Mouse (Mus musculus): ENCODE measurements at regions not wholly inside any gene's neighbourhood (a gene's known extent, or its start where the extent isn't known, plus 50 kb on each side); places are given as distances from the start of the nearest gene placed in this dataset.
A peak's percentile ranks its signal among the peaks of the same experiment; 100 is the strongest.
"Not testable (repeated sequence)": the region's sequence is repeated elsewhere in the genome, so short reads cannot be mapped to it uniquely, and the experiment has no call there.

GRCm38 (mm10) chr5:3141841-3142240 lies 199.4 kb upstream of the Cdk6 start:
- not testable (repeated sequence) for H3K36me3 ChIP-seq; H3K4me3 ChIP-seq; H3K9me3 ChIP-seq; H3K27me3 ChIP-seq (ENCODE audit: insufficient read depth, poor library complexity, severe bottlenecking); H3K27ac ChIP-seq; DNase-seq (ENCODE audit: low spot score); H3K4me1 ChIP-seq (replicated peaks)
- 89% methylated on average over 11 of the region's 11 CpGs for WGBS

DNA sequence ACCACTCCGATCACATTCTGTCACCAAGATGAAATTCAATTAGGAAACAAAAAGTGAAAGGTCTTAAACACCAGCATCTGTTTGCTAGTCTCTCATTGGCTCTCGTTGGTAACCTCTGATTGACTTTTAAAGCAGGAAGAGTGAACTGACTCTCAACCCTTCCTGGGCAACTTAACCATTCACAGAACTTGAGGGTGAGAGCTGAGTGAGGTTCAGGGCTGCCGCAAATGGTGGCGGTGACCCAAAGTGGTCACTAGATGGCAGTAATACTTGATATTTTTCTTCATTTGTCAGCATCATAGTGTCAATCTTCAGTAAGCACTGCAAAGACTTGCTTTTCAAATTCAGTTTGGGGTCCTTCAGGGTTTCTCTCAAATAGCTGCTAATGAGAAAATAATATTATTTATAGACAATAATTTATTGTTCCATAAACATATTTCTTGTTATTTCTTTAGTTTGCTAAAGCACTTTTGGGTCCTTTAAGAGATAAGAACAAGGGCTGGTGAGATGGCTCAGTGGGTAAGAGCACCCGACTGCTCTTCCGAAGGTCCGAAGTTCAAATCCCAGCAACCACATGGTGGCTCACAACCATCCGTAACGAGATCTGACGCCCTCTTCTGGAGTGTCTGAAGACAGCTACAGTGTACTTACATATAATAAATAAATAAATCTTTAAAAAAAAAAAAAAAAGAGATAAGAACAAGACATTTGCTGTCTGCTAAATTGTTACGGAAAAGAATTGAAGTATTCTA lies 194.6 kb upstream of the Cdk6 start:
- not testable (repeated sequence) for H3K27ac ChIP-seq; H3K36me3 ChIP-seq; H3K9me3 ChIP-seq; H3K4me3 ChIP-seq; H3K27me3 ChIP-seq (ENCODE audit: insufficient read depth, poor library complexity, severe bottlenecking)
- 54% methylated on average over 11 of the region's 11 CpGs for WGBS
- H3K4me1 ChIP-seq (replicated peaks): peaks cover 14% of the 10 kb centered on the region
- DNase-seq (ENCODE audit: low spot score): peak; percentile 35

- H3K27me3 ChIP-seq (ENCODE audit: insufficient read depth, poor library complexity, severe bottlenecking); H3K27ac ChIP-seq; H3K36me3 ChIP-seq; H3K4me3 ChIP-seq; H3K9me3 ChIP-seq: not testable (repeated sequence)
- 19% methylated on average over 5 of the region's 5 CpGs for WGBS
- DNase-seq (ENCODE audit: low spot score): peak; percentile 63
- H3K4me1 ChIP-seq (replicated peaks): peaks cover 18% of the 10 kb centered on the region
Measured at GRCm38 (mm10) chr5:3149886-3150285, 191.4 kb upstream of the Cdk6 start.

GRCm38 (mm10) chr5:3150766-3151165 lies 190.5 kb upstream of the Cdk6 start:
- not testable (repeated sequence) for DNase-seq (ENCODE audit: low spot score); H3K27me3 ChIP-seq (ENCODE audit: insufficient read depth, poor library complexity, severe bottlenecking); H3K9me3 ChIP-seq; H3K36me3 ChIP-seq; H3K4me3 ChIP-seq
- WGBS: 42% methylated on average over 4 of the region's 4 CpGs
- Histone ChIP-seq H3K27ac (peak overlapping the region; percentile 29; the same call in 1 of the 2 replicates), H3K4me1 (replicated peaks) (peaks cover 18% of the 10 kb centered on the region)

DNA sequence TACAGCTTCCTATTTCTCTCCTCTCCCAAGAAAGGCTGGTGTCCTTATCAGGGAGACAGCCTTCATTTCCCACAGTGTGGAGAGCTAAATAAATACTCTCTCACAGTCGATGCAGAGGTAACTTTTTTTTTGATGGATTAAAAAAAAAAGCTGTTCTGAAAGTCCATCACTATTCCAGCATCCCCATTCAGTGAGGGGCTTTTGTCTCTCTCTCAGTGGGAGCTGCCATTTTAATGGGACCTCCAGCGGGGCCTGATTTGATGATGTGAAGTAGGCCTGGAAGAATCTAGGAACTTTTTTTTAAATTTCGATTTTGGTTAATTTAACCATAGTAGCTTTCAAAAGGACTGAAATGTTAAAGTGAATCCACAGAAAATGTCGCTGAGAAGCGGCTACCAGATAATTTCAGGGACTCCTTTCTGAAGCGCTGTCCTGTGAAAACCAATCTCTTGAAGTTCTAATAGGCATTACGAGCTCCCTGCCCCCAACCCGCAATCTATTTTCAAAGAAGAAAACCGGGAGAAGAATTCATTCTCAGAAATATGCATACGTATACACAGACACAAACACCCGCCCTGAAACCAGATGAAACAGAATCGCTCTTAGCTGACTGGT lies 189.6 kb upstream of the Cdk6 start:
- peak overlapping the region; percentile 84; the same call in 1 of the 2 replicates for H3K27ac ChIP-seq
- peak; percentile 26 for DNase-seq (ENCODE audit: low spot score)
- H3K4me3 ChIP-seq: peak overlapping the region; percentile 48; the same call in 1 of the 2 replicates
- 3% methylated on average over 12 of the region's 12 CpGs for WGBS
- H3K4me1 ChIP-seq (replicated peaks): peaks cover 18% of the 10 kb centered on the region
- not testable (repeated sequence) for H3K27me3 ChIP-seq (ENCODE audit: insufficient read depth, poor library complexity, severe bottlenecking); H3K36me3 ChIP-seq; H3K9me3 ChIP-seq

- peak overlapping the region; percentile 84 for H3K27ac ChIP-seq
Measured at GRCm38 (mm10) chr5:3152149-3152865, 189.0 kb upstream of the Cdk6 start.

DNA sequence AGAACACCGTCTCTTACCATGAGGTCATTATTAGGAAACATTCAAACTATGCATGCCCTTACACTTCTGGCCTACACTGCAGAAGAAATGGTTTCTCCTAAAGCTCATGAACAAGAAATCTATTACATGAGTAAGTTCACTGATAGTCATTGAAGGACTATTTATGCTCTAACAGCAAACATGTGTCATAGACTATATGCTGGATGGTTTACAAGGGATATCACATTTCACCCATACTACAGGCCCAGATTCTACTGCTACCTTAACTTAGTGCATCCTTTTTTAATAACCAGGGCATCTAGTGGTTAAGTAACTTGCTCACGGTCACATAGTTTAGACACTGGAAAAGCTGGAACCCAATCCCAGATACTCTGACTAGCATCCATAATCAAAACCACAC lies 175.8 kb upstream of the Cdk6 start:
- not testable (repeated sequence) for H3K27ac ChIP-seq; H3K4me1 ChIP-seq (replicated peaks); H3K9me3 ChIP-seq; H3K27me3 ChIP-seq (ENCODE audit: insufficient read depth, poor library complexity, severe bottlenecking); H3K4me3 ChIP-seq; H3K36me3 ChIP-seq; DNase-seq (ENCODE audit: low spot score)
- WGBS: 91% methylated on average over 2 of the region's 2 CpGs

More at GRCm38 (mm10) chr5:3152149-3152865, 189.0 kb upstream of the Cdk6 start:
- Histone ChIP-seq H3K4me1 (replicated peaks) (peaks cover 18% of the 10 kb centered on the region), H3K4me3 (peak overlapping the region; percentile 48)
- peak; percentile 55 for DNase-seq (ENCODE audit: low spot score)
- not testable (repeated sequence) for H3K36me3 ChIP-seq; H3K9me3 ChIP-seq; H3K27me3 ChIP-seq (ENCODE audit: insufficient read depth, poor library complexity, severe bottlenecking)
- WGBS: 21% methylated on average over 26 of the region's 26 CpGs

DNA sequence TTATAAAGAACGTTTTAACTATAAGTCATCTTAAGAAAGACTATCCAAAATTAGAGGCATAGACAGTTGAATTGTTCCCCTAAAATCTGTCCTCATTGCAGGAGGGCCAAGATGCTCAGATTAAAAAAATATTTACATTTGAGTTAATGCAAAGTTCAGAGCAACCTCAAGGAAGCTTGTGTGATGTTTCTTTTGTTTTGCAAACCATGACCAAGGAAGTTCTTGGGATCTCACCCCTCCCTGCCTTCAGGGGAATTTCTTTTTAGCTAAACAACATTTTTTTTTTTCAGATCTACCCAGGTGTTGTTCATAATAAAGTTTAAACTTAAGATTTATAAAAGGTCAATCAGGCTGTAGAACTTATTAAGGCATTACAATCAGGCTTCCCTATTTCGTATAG lies 174.8 kb upstream of the Cdk6 start:
- H3K4me3 ChIP-seq; H3K9me3 ChIP-seq; H3K27ac ChIP-seq; H3K36me3 ChIP-seq; H3K4me1 ChIP-seq (replicated peaks); H3K27me3 ChIP-seq (ENCODE audit: insufficient read depth, poor library complexity, severe bottlenecking); DNase-seq (ENCODE audit: low spot score): not testable (repeated sequence)
- WGBS: 84% methylated on average over 2 of the region's 2 CpGs

DNA sequence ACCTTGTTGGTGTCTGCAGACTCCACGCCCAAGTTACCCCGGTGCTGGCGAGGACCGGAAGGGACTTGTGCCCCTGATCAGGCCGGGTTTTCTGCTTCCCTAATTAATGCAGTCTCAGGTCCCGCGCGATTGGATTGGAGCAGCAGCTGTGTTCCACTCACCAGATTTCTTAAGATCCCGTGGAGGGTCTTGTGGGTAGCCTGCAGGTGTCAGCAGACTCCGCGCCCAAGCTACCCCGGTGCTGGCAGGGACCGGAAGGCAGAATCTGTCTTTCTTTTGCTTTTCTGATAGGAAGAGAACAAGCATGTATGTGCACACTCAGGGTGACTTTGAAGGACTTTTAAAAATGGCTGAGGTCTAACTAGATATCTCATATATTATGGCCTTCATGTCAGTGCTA lies 147.7 kb upstream of the Cdk6 start:
- H3K27me3 ChIP-seq (ENCODE audit: insufficient read depth, poor library complexity, severe bottlenecking); H3K36me3 ChIP-seq; H3K27ac ChIP-seq; H3K4me1 ChIP-seq (replicated peaks); H3K4me3 ChIP-seq; DNase-seq (ENCODE audit: low spot score); H3K9me3 ChIP-seq: not testable (repeated sequence)
- 92% methylated on average over 13 of the region's 13 CpGs for WGBS

DNA sequence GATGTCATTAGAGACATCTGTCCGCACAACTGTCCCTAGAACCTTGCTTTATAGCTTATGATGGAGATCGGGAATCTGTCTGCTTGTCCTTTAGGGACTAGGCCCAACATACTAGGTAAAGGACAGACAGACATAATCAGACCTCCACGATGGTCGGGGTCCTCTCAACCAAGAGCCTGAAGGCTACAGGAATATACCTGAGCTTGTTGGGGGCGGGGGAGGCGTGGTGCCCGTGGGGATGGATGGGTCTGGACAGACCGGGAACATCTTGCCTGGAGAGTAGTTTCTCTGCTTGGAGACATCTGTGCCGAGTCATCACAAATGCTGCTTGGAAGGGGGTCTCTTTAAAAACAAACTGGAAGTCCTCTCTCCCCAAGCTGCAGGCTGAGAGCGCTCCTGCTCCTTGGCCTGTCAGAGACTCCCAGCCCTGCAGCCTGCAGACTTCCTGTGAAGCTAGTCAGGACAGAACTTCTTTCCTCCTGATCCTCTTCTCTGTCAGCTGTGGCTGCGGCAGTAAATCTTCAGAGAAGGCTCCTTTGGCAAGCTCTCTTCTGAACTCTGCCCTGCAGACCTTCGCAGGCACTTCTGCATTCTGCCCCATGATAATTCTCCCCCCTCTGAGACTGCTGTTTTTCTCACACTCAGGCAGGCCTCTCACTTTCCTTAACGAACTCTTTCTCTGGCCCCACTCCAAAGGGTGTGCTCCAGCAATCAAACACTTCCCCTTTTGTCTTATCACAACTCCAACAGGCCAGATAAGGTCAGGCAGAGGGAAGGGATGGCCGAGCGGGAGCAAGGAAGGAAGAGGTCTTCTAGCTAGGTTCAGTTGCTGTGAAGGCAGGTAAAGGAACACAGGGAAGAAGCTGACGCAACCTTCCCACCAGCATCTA lies 143.1 kb upstream of the Cdk6 start:
- Histone ChIP-seq H3K27ac (no peak overlapping the region), H3K36me3 (no peaks in the 10 kb centered on the region), H3K9me3 (0 out of 2 replicates have a peak, but pooled peaks cover 2% of the 10 kb centered on the region), H3K27me3 (ENCODE audit: insufficient read depth, poor library complexity, severe bottlenecking) (no peaks in the 10 kb centered on the region), H3K4me3 (no peak overlapping the region), H3K4me1 (replicated peaks) (no peaks in the 10 kb centered on the region)
- no peak for DNase-seq (ENCODE audit: low spot score)
- 64% methylated on average over 16 of the region's 16 CpGs for WGBS

DNA sequence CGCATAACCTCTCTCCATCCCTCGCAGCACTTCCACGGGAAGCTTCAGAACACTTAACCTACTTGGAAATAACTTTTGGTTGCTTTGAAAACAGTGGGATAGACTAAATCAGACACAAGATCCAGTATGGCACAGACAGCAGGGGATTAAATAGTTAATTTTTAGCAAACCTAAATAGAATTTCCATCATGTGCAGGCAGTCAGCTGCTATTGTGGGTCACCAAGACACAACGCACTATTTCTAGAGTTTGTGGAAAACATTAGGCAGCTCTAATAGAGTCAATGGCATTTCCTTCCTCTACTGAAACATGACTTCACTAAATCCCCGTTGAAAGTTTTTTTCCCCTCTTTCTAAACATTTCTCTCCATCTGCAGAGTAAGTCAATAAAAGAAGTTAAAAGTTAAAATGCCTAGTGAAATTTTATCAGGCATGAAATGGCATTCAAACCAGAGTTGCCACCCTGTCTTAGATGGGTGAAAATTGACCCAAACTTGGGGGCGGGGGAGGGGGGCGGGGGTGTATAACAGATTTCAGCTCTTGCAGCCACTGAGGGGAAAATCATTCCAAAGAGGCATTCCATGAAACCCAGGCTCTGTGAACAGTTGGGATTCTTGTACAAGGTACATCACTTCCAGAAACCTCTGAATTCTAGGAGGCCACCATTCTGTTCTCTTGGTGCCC lies 142.3 kb upstream of the Cdk6 start:
- not testable (repeated sequence) for H3K9me3 ChIP-seq; H3K27ac ChIP-seq; H3K27me3 ChIP-seq (ENCODE audit: insufficient read depth, poor library complexity, severe bottlenecking); H3K4me3 ChIP-seq; H3K4me1 ChIP-seq (replicated peaks); DNase-seq (ENCODE audit: low spot score); H3K36me3 ChIP-seq
- 83% methylated on average over 7 of the region's 7 CpGs for WGBS

GRCm38 (mm10) chr5:3206160-3206559 lies 135.1 kb upstream of the Cdk6 start:
- H3K9me3 ChIP-seq; H3K4me1 ChIP-seq (replicated peaks); H3K4me3 ChIP-seq; DNase-seq (ENCODE audit: low spot score); H3K36me3 ChIP-seq; H3K27me3 ChIP-seq (ENCODE audit: insufficient read depth, poor library complexity, severe bottlenecking); H3K27ac ChIP-seq: not testable (repeated sequence)
- WGBS: 85% methylated on average over 5 of the region's 5 CpGs

Measured in hindbrain, embryonic 10.5 days (tissue).